Mouse (Mus musculus) cerebellum, adult 11 months (tissue): ENCODE results near the gene Slc35a3.

ENCODE experiments used
- DNase-seq: peaks from one replicate; pipeline ENCODE4 v3.0.0; 2022

Gene Slc35a3

DNA sequence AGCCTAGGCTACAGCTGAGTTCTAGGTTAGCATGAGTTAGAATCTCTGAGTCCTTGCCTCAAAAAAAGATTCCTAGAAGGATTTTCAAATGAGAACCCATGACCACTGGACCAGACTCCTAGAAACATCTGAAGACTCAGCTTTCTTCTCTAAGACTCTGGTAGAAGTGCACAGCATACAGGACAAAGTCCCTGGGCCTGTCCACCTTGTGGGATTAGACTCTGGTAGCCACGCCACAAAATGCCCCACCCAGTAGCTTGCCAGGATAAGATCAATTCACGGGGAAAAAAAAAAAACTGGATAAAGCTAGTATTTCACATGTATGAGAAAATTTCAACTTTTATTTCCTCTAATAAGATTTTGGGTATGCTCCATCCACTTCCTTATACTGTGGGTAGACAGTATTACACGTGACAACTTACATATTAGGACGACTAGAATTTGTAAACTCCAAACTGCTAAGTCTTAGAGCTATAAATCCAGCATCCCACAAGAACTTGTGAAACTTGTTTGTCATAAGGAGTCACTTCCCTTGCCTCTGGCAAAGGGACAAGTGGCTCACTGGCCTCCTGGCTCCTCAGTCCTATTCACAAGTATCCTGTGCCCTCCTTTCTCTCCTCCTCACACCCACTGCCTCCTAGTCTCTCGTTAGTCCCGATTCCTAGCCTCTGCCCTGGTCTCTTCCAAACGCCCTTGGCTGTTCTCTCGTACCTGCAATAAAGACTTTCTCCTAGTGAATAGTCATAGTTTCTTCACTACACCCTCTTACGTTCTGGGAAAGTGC, 74.7 kb downstream of the Slc35a3 start:
- no peak for DNase-seq

DNA sequence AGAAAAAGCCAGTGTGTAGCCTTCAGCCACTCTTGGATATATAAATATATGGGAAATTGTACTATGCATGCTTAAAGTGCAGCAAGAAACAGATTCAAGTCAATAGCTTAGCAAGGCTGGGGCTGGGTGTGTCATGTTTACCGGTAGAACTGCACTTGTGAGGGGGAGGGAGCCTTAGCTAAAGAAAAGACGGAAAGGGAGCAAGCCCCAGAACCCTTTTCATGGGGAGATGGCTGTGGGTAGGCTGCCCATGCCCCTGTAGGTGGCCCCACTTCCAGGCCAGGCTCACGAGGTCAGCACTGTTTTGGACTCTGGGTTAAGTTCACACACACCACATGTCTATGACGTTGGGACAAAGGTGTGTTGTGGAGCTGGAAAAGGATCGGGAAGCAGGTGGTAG, 76.8 kb downstream of the Slc35a3 start:
- no peak for DNase-seq

DNA sequence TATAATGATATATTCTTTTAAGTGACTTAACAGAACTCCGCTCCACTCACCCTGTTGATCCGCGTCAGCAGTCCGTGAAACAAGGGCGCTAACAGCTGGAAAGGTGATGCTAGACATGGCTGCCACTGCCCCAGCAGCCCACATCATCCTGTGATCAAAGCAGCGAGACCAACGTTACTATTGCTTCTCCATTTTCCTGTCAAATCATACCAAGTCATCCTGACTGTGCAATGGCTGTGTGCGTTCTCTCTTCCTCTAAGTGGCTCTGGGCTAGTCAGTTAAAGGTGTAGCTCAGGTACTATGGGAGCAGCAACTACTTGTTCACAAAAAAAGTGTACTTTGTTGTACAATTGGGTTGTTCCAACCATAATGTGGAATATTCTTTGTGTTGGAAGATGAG, 77.8 kb downstream of the Slc35a3 start:
- DNase-seq = no peak

DNA sequence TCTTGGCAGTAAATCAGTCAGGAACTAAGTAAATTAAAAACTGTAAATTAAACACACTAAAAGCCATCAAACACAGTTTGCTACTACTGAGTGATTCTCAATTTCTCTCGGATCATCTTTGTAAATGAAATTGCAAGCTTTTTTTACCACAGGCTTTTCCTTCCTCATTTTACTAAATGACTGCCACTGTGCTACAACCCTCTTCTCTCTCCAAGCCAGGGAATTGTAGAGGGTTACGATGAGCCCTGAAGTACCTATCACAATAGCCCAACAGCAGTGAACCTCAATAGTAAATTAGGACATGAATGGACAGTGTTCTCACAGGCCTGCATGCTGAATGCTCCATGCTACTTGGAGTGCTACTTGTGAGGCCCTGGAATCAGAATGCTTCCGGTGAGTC, 78.5 kb downstream of the Slc35a3 start:
- no peak for DNase-seq

DNA sequence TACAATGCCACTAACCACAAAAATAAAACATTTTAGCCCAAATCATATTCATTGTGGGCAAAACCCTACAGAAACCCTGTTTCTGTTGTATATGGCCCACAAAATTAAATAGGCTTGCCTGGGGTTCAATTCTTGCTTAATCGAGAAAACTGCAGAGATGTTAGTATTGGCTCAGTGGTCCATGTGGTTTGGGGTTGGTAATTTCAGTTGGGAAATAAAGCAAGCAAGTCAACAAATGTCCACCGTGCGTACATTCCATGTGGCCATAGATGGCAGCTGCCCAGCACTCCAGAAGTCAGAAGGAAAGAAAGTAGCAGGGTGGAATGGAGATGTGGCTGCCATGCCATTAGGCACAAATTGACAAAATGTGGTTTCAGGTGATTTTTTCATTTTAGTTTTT, 79.7 kb downstream of the Slc35a3 start:
- DNase-seq = no peak

DNA sequence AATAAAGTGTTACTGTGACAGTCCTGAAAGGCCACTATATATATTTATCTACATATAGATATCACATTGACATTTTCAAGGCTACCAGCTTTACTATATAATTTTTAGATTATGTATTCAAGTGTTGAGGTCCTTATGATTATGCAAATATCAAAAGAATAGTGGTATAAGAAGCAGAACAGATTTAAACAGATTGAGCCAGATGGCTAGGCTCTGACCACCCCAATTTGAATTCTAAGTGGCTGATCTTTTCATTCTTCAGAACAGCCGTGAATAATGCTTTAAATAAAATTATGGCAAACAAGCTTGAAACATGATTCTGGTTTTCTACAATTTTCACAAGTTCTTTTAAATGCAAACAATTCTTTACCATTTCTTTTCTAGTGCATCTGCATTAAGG, 81.2 kb downstream of the Slc35a3 start:
- DNase-seq = no peak

DNA sequence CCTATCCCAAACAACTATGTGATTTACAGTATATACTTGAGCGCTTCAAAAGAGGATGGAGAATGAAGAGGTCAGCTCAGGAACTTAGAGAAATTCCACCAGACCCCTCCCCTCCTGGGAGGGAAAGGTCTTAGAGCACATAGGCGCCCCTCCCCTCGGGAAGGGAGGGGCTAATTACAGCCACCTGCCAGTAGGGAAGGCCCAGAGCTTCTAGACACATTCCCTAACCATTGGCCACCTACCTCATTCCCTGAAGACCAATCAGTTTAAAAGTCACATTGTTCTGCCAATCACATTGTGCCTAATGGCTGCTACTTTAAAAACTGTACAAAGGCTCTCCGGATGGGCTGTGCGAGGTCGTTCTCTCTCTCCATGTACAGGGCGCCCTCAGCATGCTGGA, 90.0 kb downstream of the Slc35a3 start:
- DNase-seq = no peak

DNA sequence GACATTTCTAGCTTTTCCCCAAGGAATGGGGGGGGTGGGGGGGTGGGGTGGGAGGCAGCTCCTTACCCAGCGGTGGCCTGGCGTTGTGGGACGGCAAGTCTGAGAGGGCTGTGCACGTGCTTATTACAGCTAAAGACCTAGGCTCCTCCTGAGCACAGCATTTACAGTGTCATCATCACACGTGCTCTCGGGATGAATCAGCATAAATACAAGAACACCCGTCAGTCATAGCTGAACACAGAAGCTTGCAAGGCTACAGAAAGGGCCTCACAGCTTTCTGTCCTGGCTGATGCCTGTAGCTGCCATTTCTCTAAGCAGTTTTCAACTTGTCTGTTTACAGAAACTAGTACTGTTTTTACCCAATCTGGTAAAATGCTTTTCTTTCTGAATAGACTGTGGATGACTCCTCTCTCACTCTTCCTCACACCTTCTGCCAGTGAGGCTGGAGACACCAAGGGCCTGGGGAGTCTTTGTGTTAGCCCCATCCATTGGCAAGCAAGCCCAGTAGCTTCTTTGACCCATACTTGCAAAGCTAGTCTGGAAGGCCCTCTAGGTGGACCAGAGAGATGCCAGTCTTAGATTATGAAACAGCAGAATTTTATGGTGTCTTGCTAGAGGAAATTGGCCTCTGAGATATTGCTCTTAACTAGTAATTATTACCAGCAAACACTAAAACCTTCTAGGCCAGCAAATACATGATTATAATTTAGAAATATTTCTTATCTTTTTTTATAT, 91.8 kb downstream of the Slc35a3 start:
- DNase-seq = no peak
